Mouse (Mus musculus): Measurements from ENCODE around the gene Npas2. TPM values are rescaled to one million over a fixed set of nuclear protein-coding genes. Genes with fewer than 3 reads are reported as not detected.

The Npas2 gene
- total RNA-seq, 2 experiments from 2014 or later = 7.4 to 7.5 TPM

DNA sequence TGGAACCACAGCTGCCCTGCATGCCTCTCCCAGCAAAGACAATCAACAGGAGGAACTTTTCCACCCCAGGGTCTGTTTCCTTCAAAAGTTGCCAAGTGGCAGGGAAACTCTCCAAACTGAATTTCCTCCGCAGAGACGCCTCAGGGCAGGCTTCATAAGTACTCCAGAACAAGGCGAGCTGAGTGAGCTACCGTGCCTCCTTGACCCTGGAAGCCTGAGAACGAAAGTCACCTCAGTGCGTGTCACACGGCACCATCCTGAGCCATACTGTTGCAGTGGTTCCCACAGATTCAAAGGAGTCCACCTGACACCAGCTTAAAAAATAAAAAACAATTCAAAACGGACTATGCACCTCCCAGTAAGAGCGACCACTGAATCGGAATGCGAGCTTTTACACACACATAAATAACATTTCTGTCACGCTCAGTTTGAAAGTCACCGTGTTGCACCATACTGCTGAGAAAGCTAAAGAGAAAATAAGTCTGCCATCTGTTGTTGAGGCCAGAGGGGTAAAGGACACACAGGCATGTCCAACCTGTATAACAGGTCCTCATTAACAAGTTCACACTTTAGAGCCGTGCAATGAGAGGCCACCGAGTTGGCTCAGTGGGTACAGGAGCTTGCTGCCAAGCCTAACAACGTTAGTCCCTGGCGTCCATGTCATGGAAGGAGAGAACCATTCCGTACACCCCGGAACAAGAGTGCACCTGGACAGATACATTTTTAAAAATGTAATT is 216.7 kb downstream of the Npas2 start:
- no peak for DNase-seq (ENCODE audit: low spot score in 2 of 2)

Small RNAs within 50 kb of the gene (microRNA-seq; reads per million reads assigned to microRNA genes)
- gene Mir6349 = not detected

Other genes with a start within 250 kb of the Npas2 start
- gene Pdcl3, start 208.1 kb upstream of the Npas2 start, total RNA-seq (2021) = 10 to 100 TPM; 87.1 to 93.4 TPM
- 1,000 to 10,000 TPM; 1,069 to 1,134 TPM for gene Rpl31, start 174.1 kb downstream of the Npas2 start, total RNA-seq (2021)

Measured in gastrocnemius, postnatal 4 days (tissue).